Mouse (Mus musculus) cerebral cortex, adult 2 months (tissue): ENCODE results near the gene Efcab9.

Experiments used
- WGBS: fragments of 180-500 bp; shearing (Covaris S2); methylation state at CpG from one replicate; pipeline ENCODE4 v1.1.7; 2018; 5-methylcytosine and 5-hydroxymethylcytosine counted together

The Efcab9 gene

DNA sequence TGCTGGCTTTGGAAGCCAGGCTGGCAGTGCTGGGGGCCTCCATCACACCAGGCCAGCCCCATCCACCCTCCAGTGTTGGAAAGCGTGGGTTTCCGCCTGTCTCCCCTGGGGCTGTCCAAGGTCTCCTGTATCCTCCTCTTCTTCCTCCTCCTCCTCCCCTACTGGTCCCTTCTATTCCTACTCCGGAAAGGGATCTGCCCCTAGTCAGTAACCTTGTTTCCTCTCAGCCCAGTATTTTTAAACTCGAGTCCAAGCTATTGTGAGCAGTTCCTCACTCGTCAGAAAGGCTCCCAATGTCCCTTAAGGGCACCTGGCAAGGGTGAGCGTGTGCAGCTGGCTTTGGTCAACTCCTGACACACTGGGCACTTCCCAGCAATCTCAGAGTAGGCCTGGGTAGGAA is 6.6 kb upstream of the Efcab9 start:
- 71% methylated on average over 6 of the region's 6 CpGs for WGBS

- WGBS = 58% methylated on average over 7 of the region's 7 CpGs
These were observed 5.1 kb upstream of the Efcab9 start for GRCm38 (mm10) chr11:32536954-32537353.

- WGBS = 97% methylated on average over 4 of the region's 4 CpGs
These were observed 3.8 kb upstream of the Efcab9 start for GRCm38 (mm10) chr11:32535646-32536045.

- WGBS = 76% methylated on average over 7 of the region's 7 CpGs
These were observed 2.7 kb upstream of the Efcab9 start for GRCm38 (mm10) chr11:32534453-32535075.

- WGBS = 4% methylated on average over 24 of the region's 24 CpGs
These were observed 1.8 kb upstream of the Efcab9 start for GRCm38 (mm10) chr11:32533482-32534261.

- under 1% methylated on average over 76 of the region's 82 CpGs for WGBS
These were observed 1.0 kb upstream of the Efcab9 start, which contains the start of gene Stk10 for GRCm38 (mm10) chr11:32532765-32533481. Gene Stk10, plus strand, starts transcription at chr11:32533305.

DNA sequence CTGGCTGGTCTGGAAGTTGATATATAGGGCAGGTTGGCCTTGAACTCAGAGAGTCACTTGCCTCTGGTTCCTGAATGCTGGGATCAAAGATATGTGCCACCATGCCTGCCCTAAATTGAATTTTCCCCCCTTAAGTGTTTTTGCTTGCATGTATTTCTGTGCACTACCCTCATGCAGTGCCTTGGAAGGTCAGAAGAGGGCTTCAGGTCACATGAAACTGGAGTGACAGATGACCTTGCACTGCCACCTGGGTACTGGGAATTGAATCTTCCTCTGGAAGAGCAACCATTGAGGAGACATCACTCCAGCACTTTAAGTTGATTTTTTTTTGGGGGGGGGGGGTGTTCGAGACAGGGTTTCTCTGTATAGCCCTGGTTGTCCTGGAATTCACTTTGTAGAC is 1.7 kb downstream of the Efcab9 start:
- WGBS = 79% methylated on average over 1 of the region's 1 CpGs

GRCm38 (mm10) chr11:32527006-32527405 is 4.9 kb downstream of the Efcab9 start:
- 92% methylated on average over 4 of the region's 4 CpGs for WGBS

DNA sequence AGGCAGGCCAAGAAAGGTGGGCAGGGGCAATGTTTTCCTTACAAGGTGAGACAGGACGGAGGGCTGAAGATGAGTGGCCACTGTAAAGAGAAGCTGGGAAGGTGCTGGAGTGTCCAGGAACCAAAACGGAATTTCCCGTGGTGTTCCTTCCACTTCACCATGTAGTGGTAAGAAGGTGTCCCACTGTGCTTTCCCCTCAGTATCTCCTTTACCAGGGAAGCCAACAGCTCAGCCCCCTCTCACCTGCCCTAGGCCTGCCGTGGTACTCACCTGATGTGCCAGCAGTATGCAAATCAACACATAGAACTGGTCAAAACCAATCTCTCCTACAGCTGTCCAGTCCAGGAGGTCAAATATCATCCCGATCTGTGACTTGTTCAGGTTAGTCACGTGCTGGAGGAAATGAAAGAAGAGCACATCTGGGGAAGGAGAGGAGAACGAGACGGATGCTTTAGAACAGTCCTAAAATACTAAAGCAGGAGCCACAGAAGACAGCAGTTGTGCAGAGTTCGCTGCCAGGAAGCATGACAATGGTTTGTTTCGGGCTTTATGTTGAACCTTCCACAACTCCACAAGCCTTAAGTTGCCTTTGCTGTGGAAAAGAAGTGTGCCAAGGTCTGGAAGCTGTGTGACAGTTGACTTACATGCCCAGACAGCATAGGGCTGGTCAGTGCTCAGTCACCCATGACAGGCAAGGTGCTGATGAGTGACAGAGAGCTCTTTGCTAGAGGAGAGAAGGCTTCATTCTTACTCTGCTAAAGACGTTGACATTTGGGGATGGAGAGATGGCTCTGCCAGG is 7.6 kb downstream of the Efcab9 start:
- 84% methylated on average over 11 of the region's 11 CpGs for WGBS

DNA sequence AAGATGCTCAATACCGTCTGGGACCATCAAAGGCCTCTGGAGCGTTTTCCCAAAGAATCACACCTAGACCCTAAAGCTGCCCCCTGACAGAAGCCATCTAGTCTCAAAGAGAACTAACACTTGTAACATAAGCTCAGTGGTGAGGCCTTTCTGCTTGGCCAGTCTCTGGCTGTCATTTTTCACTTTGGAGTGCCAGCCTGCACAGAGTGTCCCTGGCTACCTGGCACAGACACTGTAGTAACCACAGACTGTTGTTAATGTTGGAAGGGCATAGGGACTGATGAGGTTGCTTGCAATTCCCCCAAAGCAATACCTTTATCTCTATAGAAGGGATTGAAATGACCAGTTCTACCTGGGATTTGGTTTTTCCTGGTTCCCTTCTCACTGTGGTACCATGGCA is 10.6 kb downstream of the Efcab9 start:
- 97% methylated on average over 2 of the region's 2 CpGs for WGBS

DNA sequence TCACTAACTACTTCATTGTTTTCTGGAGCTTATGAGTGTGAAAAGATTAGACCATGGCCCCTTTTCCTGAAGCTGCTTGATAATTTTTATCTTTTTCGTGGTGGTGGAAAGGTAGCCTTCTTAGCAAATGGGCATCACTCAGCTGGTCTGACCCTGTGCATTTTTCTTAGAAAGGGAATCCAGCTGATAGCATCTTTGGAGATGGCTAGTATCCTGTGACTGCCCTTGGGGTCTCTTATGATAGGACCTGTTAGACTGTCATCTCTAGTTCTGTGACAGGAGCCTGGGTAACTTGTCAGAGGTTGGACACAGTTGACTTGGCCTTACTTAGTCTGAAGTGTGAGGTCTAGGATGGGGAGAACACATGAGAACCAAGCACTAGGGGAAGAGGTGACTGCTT is 12.5 kb downstream of the Efcab9 start:
- 93% methylated on average over 1 of the region's 1 CpGs for WGBS

DNA sequence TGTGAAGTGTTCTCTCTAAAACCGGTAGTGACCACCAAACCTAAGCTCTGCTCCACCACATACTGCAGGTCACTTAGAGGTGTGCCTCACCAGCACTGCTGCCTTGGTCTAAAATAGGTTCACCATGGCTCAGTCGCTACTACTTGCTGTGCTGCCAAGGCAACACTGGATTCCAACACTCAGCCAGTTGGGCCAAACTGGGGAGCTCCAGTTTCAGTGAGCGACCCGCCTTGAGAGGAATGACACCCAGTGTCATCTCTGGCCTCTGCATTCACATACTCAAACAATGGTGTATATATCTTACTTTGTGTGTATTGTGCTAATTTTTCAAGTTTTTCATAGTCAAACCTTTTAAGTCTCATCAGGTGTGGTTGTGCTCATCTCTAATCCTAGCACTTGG is 13.1 kb downstream of the Efcab9 start:
- 80% methylated on average over 4 of the region's 4 CpGs for WGBS

DNA sequence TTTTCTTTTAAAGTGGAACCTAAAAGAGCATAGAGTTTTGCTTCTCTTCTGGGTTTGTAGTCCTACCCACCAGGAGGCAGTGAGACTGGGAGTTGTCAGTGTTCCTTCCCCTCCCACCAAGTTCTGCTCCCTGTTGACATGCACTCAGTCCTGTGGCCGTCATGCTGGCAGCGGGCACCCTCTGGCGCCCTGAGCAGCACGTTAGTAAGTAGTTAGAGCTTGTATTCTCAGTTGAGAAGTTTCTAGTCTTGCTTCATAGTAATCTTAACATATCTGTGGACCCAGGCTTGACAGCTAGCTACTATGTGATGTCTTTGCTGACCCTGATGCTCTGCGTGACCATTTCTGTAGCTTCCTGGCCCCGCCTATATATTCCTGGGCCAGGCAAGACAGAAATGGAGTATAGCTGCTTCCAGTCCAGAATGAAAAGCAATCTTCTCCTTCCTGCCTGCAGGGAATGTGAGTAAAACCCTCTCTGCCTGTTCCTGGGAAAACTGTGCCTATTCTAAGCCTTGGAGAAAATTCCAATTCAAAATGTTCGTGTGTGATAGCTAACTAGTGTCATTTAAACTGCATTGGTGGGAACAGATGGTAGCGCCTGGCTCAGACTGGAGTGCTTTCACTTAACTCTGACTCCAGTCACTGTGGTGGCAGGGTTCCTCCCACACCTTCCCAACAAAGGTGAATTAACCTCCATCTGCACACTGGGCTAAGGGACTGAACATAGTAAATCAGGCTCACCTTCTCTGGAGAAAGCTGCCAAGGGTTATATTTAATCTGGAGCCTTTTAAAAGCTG is 14.8 kb downstream of the Efcab9 start:
- 53% methylated on average over 8 of the region's 8 CpGs for WGBS

GRCm38 (mm10) chr11:32516091-32516490 is 15.8 kb downstream of the Efcab9 start:
- WGBS = 59% methylated on average over 12 of the region's 12 CpGs

DNA sequence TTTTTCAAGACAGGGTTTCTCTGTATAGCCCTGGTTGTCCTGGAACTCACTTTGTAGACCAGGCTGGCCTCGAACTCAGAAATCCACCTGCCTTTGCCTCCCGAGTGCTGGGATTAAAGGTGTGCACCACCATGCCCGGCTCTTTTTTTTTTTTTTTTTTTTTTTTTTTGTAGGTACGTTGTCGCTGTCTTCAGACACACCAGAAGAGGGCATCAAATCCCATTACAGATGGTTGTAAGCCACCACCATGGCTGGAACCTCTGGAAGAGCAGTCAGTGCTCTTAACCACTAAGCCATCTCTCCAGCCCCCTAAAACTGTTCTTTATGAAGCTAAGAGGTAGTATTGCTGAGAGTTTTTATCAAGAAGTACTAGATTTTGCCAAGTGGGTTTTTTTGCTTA is 17.0 kb downstream of the Efcab9 start:
- WGBS = 91% methylated on average over 4 of the region's 5 CpGs

- WGBS = 77% methylated on average over 1 of the region's 1 CpGs
These were observed 21.0 kb downstream of the Efcab9 start for GRCm38 (mm10) chr11:32510930-32511329.

GRCm38 (mm10) chr11:32505091-32505739 is 26.7 kb downstream of the Efcab9 start:
- 53% methylated on average over 7 of the region's 7 CpGs for WGBS

DNA sequence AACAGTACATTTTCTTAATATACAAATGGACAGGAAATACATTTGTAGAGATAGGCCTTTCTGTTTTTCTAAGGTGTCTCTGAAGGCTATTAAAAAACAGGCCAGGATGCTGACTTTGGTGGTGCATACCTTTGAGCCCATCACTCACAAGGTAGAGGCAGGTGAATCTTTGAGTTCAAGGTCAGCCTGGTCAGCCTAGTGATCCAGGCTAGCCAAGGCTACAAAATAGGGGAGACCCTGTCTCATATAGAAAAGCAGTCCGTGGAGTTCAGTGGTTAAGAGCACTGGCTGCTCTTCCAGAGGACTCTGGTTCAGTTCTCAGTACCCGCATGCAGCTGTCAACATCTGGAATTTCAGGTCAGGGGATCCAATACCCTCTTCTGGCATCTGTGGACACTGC is 28.2 kb downstream of the Efcab9 start:
- 94% methylated on average over 2 of the region's 2 CpGs for WGBS

DNA sequence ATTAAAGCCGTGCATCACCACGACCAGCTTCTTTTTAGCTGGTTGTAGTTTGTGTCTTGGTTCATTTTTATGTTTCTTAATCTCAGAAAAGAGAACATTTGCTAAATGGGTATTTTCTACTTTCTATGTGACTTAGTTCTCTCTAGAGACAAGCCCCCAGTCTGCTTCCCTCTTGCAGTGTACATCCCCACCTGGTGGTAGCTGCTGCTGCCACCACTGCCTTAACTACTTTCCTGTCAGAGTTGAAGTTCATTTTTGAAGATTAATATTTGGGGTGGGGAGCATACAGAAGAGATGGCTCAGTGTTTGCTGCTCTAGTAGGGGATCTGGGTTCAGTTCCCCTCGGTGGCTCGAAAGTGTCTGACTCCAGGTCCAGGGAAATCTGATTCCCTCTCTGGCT is 31.9 kb downstream of the Efcab9 start:
- WGBS = 84% methylated on average over 4 of the region's 4 CpGs

DNA sequence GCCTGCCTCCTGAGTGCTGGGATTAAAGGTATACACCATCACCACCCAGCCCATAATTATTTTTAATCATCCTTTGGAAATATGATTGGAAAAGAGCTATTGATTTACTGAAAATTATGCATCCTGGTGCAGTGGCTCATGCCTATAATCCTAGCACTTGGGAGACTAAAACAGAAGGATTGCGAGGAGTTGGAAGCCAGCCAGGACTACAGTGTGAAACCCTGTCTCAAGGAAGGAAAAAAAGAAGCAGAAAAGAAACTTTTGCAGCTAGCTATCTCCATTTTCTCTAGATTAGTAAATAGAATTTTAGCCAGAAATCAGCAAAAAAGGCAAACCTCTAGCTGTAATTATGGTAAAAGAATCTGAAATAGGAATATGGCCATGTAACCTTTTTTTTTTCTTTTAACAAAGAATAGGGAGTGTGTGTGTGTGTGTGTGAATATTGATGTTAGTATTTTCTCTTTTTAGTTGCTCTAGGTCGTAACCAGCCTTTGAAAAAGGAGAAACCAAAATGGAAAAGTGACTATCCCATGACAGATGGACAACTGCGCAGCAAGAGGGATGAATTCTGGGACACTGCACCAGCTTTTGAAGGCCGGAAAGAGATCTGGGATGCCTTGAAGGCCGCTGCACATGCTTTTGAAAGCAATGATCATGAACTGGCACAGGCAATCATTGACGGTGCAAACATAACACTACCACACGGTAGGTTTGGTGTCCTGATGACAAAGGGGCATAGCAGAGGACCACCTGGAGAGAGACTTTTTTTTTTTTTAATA is 32.9 kb downstream of the Efcab9 start:
- 47% methylated on average over 7 of the region's 7 CpGs for WGBS
